Mouse (Mus musculus): ENCODE results near the gene Lactbl1. TPM values are rescaled to one million over a fixed set of nuclear protein-coding genes. Genes with fewer than 3 reads are reported as not detected.
A peak's percentile ranks its signal among the peaks of the same experiment; 100 is the strongest.

Gene Lactbl1
- polyA plus RNA-seq, 1 experiment from 2014 or later = 0.10 TPM

GRCm38 (mm10) chr4:136638230-136638750, 15.9 kb downstream of the Lactbl1 start:
- H3K27me3 ChIP-seq (ENCODE audit: control insufficient read depth, insufficient read depth, low read length) = 0 out of 2 replicates have a peak, but pooled peaks cover 4% of the 10 kb centered on the region
- ATAC-seq (ENCODE audit: insufficient number of reproducible peaks, insufficient read depth, low FRiP score, low read depth) = no peak
- H3K4me1 ChIP-seq (ENCODE audit: control insufficient read depth, insufficient read depth, low read length) = peaks cover 11% of the 10 kb centered on the region
- no peak overlapping the region for H3K27ac ChIP-seq (ENCODE audit: low read length)
- WGBS = 36% methylated on average over 7 of the region's 7 CpGs
- no peak overlapping the region for H3K9ac ChIP-seq (replicated peaks; ENCODE audit: low read depth, low read length)
- peak overlapping the region; percentile 96; the same call in 1 of the 2 replicates for H3K4me2 ChIP-seq (replicated peaks; ENCODE audit: low read depth, low read length)
- H3K9me3 ChIP-seq (ENCODE audit: control insufficient read depth, low read depth, low read length) = no peaks in the 10 kb centered on the region
- H3K4me3 ChIP-seq (ENCODE audit: low read depth, low read length) = peak overlapping the region; percentile 56
- no peaks in the 10 kb centered on the region for H3K36me3 ChIP-seq (ENCODE audit: control insufficient read depth, insufficient read depth, low read length)

- peak overlapping the region; percentile 21; the same call in 1 of the 2 replicates for H3K4me2 ChIP-seq (replicated peaks; ENCODE audit: low read depth, low read length)
- peaks cover 11% of the 10 kb centered on the region for H3K4me1 ChIP-seq (ENCODE audit: control insufficient read depth, insufficient read depth, low read length)
- H3K27ac ChIP-seq (ENCODE audit: low read length) = no peak overlapping the region
- H3K4me3 ChIP-seq (ENCODE audit: low read depth, low read length) = no peak overlapping the region
- H3K36me3 ChIP-seq (ENCODE audit: control insufficient read depth, insufficient read depth, low read length) = no peaks in the 10 kb centered on the region
- 0 out of 2 replicates have a peak, but pooled peaks cover 4% of the 10 kb centered on the region for H3K27me3 ChIP-seq (ENCODE audit: control insufficient read depth, insufficient read depth, low read length)
- H3K9me3 ChIP-seq (ENCODE audit: control insufficient read depth, low read depth, low read length) = no peaks in the 10 kb centered on the region
- H3K9ac ChIP-seq (replicated peaks; ENCODE audit: low read depth, low read length) = no peak overlapping the region
- ATAC-seq (ENCODE audit: insufficient number of reproducible peaks, insufficient read depth, low FRiP score, low read depth) = no peak; the same call in 1 of the 2 replicates
- WGBS = 7% methylated on average over 10 of the region's 10 CpGs
Observed at GRCm38 (mm10) chr4:136638890-136639289, 16.5 kb downstream of the Lactbl1 start.

- H3K27ac ChIP-seq (ENCODE audit: low read length) = no peak overlapping the region
- 6% methylated on average over 11 of the region's 11 CpGs for WGBS
- H3K4me2 ChIP-seq (replicated peaks; ENCODE audit: low read depth, low read length) = peak overlapping the region; percentile 37
- peaks cover 13% of the 10 kb centered on the region; the same call in 1 of the 2 replicates for H3K4me1 ChIP-seq (ENCODE audit: control insufficient read depth, insufficient read depth, low read length)
- no peak for ATAC-seq (ENCODE audit: insufficient number of reproducible peaks, insufficient read depth, low FRiP score, low read depth)
- no peak overlapping the region for H3K9ac ChIP-seq (replicated peaks; ENCODE audit: low read depth, low read length)
- H3K27me3 ChIP-seq (ENCODE audit: control insufficient read depth, insufficient read depth, low read length) = no peaks in the 10 kb centered on the region
- no peak overlapping the region; the same call in 1 of the 2 replicates for H3K4me3 ChIP-seq (ENCODE audit: low read depth, low read length)
- peaks cover 4% of the 10 kb centered on the region; the same call in 1 of the 2 replicates for H3K9me3 ChIP-seq (ENCODE audit: control insufficient read depth, low read depth, low read length)
- H3K36me3 ChIP-seq (ENCODE audit: control insufficient read depth, insufficient read depth, low read length) = no peaks in the 10 kb centered on the region
Observed at GRCm38 (mm10) chr4:136648922-136649479, 26.6 kb downstream of the Lactbl1 start.

- H3K36me3 ChIP-seq (ENCODE audit: control insufficient read depth, insufficient read depth, low read length) = no peaks in the 10 kb centered on the region
- H3K9me3 ChIP-seq (ENCODE audit: control insufficient read depth, low read depth, low read length) = peaks cover 4% of the 10 kb centered on the region; the same call in 1 of the 2 replicates
- H3K9ac ChIP-seq (replicated peaks; ENCODE audit: low read depth, low read length) = no peak overlapping the region
- no peaks in the 10 kb centered on the region for H3K27me3 ChIP-seq (ENCODE audit: control insufficient read depth, insufficient read depth, low read length)
- no peak overlapping the region for H3K4me3 ChIP-seq (ENCODE audit: low read depth, low read length)
- peaks cover 13% of the 10 kb centered on the region; the same call in 1 of the 2 replicates for H3K4me1 ChIP-seq (ENCODE audit: control insufficient read depth, insufficient read depth, low read length)
- no peak overlapping the region for H3K27ac ChIP-seq (ENCODE audit: low read length)
- ATAC-seq (ENCODE audit: insufficient number of reproducible peaks, insufficient read depth, low FRiP score, low read depth) = 0 out of 2 replicates have a peak, but pooled peaks have one; percentile 47
- 35% methylated on average over 13 of the region's 13 CpGs for WGBS
- H3K4me2 ChIP-seq (replicated peaks; ENCODE audit: low read depth, low read length) = peak overlapping the region; percentile 37
Observed at GRCm38 (mm10) chr4:136649480-136650196, 27.2 kb downstream of the Lactbl1 start.

- H3K36me3 ChIP-seq (ENCODE audit: control insufficient read depth, insufficient read depth, low read length) = peaks cover 3% of the 10 kb centered on the region; the same call in 1 of the 2 replicates
- no peaks in the 10 kb centered on the region for H3K27me3 ChIP-seq (ENCODE audit: control insufficient read depth, insufficient read depth, low read length)
- WGBS = 87% methylated on average over 8 of the region's 8 CpGs
- no peak overlapping the region for H3K4me2 ChIP-seq (replicated peaks; ENCODE audit: low read depth, low read length)
- ATAC-seq (ENCODE audit: insufficient number of reproducible peaks, insufficient read depth, low FRiP score, low read depth) = no peak
- no peak overlapping the region for H3K4me3 ChIP-seq (ENCODE audit: low read depth, low read length)
- H3K4me1 ChIP-seq (ENCODE audit: control insufficient read depth, insufficient read depth, low read length) = peaks cover 13% of the 10 kb centered on the region; the same call in 1 of the 2 replicates
- H3K9ac ChIP-seq (replicated peaks; ENCODE audit: low read depth, low read length) = no peak overlapping the region
- no peak overlapping the region for H3K27ac ChIP-seq (ENCODE audit: low read length)
- H3K9me3 ChIP-seq (ENCODE audit: control insufficient read depth, low read depth, low read length) = peaks cover 4% of the 10 kb centered on the region; the same call in 1 of the 2 replicates
Observed at GRCm38 (mm10) chr4:136650261-136650660, 27.8 kb downstream of the Lactbl1 start.

- peaks cover 7% of the 10 kb centered on the region for H3K36me3 ChIP-seq (ENCODE audit: control insufficient read depth, insufficient read depth, low read length)
- H3K27ac ChIP-seq (ENCODE audit: low read length) = no peak overlapping the region
- no peak overlapping the region for H3K9ac ChIP-seq (replicated peaks; ENCODE audit: low read depth, low read length)
- H3K4me1 ChIP-seq (ENCODE audit: control insufficient read depth, insufficient read depth, low read length) = peaks cover 13% of the 10 kb centered on the region; the same call in 1 of the 2 replicates
- H3K4me3 ChIP-seq (ENCODE audit: low read depth, low read length) = no peak overlapping the region
- ATAC-seq (ENCODE audit: insufficient number of reproducible peaks, insufficient read depth, low FRiP score, low read depth) = no peak
- peaks cover 4% of the 10 kb centered on the region; the same call in 1 of the 2 replicates for H3K9me3 ChIP-seq (ENCODE audit: control insufficient read depth, low read depth, low read length)
- H3K27me3 ChIP-seq (ENCODE audit: control insufficient read depth, insufficient read depth, low read length) = no peaks in the 10 kb centered on the region
- H3K4me2 ChIP-seq (replicated peaks; ENCODE audit: low read depth, low read length) = no peak overlapping the region
- 63% methylated on average over 3 of the region's 3 CpGs for WGBS
Observed at GRCm38 (mm10) chr4:136651357-136651811, 29.0 kb downstream of the Lactbl1 start.

- no peak overlapping the region for H3K4me2 ChIP-seq (replicated peaks; ENCODE audit: low read depth, low read length)
- WGBS = 70% methylated on average over 13 of the region's 13 CpGs
- peaks cover 1% of the 10 kb centered on the region; the same call in 1 of the 2 replicates for H3K9me3 ChIP-seq (ENCODE audit: control insufficient read depth, low read depth, low read length)
- H3K36me3 ChIP-seq (ENCODE audit: control insufficient read depth, insufficient read depth, low read length) = peaks cover 7% of the 10 kb centered on the region
- no peak overlapping the region for H3K4me3 ChIP-seq (ENCODE audit: low read depth, low read length)
- peaks cover 13% of the 10 kb centered on the region; the same call in 1 of the 2 replicates for H3K4me1 ChIP-seq (ENCODE audit: control insufficient read depth, insufficient read depth, low read length)
- no peaks in the 10 kb centered on the region for H3K27me3 ChIP-seq (ENCODE audit: control insufficient read depth, insufficient read depth, low read length)
- ATAC-seq (ENCODE audit: insufficient number of reproducible peaks, insufficient read depth, low FRiP score, low read depth) = no peak
- H3K9ac ChIP-seq (replicated peaks; ENCODE audit: low read depth, low read length) = no peak overlapping the region
- H3K27ac ChIP-seq (ENCODE audit: low read length) = no peak overlapping the region
Observed at GRCm38 (mm10) chr4:136651882-136652527, 29.6 kb downstream of the Lactbl1 start.

GRCm38 (mm10) chr4:136652528-136652910, 30.1 kb downstream of the Lactbl1 start:
- Histone ChIP-seq H3K4me3 (ENCODE audit: low read depth, low read length) (no peak overlapping the region), H3K9ac (replicated peaks; ENCODE audit: low read depth, low read length) (no peak overlapping the region), H3K4me2 (replicated peaks; ENCODE audit: low read depth, low read length) (no peak overlapping the region), H3K27me3 (ENCODE audit: control insufficient read depth, insufficient read depth, low read length) (no peaks in the 10 kb centered on the region), H3K36me3 (ENCODE audit: control insufficient read depth, insufficient read depth, low read length) (peaks cover 7% of the 10 kb centered on the region), H3K4me1 (ENCODE audit: control insufficient read depth, insufficient read depth, low read length) (peaks cover 13% of the 10 kb centered on the region; the same call in 1 of the 2 replicates), H3K27ac (ENCODE audit: low read length) (no peak overlapping the region), H3K9me3 (ENCODE audit: control insufficient read depth, low read depth, low read length) (no peaks in the 10 kb centered on the region)
- no peak for ATAC-seq (ENCODE audit: insufficient number of reproducible peaks, insufficient read depth, low FRiP score, low read depth)
- WGBS = 73% methylated on average over 11 of the region's 11 CpGs
